Mouse (Mus musculus): Measurements from ENCODE around the gene Trex1. TPM values are rescaled to one million over a fixed set of nuclear protein-coding genes. Genes with fewer than 3 reads are reported as not detected.

The Trex1 gene
- polyA plus RNA-seq (2017; shearing (Covaris generic)): 102 TPM

DNA sequence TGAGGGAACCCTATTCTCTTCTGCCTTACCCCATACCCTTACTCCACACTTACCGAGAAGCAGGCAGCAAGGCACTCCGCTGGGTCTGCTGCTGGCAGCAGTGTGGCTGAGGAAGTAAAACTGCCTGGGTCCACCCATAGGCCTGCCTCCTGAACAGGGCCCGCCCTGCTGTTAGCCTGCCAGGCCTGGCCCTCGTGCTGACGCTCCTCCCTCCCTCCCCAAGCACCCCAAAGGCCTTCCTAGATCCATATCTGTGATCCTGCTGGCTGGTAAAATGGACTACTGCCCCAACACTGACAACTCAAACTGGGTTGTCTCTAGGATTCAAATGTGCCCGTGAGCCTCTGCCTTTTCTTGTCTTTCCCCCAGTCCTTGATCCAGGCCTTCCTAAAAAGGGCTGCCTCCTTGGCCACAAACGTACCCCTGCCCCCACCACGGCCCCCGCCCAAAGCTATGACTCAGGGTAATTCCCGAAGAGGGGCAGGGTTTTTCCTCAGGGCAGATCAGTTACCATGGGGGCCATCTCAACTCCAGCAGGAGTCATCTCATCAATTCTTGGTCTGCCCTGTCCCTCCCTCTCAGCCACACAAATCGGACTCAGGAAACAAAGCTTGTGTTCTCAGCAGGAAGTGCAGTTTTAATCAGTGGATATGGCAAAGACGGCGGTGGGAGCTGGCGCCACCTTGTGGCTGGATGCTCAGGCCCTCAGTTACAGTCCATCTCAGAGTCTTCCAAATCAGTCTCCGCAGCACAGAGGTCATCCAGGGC is at the start of gene Trex1:
Gene Trex1, minus strand, starts transcription at position 599 of the 768 bp plus-strand sequence.

DNA sequence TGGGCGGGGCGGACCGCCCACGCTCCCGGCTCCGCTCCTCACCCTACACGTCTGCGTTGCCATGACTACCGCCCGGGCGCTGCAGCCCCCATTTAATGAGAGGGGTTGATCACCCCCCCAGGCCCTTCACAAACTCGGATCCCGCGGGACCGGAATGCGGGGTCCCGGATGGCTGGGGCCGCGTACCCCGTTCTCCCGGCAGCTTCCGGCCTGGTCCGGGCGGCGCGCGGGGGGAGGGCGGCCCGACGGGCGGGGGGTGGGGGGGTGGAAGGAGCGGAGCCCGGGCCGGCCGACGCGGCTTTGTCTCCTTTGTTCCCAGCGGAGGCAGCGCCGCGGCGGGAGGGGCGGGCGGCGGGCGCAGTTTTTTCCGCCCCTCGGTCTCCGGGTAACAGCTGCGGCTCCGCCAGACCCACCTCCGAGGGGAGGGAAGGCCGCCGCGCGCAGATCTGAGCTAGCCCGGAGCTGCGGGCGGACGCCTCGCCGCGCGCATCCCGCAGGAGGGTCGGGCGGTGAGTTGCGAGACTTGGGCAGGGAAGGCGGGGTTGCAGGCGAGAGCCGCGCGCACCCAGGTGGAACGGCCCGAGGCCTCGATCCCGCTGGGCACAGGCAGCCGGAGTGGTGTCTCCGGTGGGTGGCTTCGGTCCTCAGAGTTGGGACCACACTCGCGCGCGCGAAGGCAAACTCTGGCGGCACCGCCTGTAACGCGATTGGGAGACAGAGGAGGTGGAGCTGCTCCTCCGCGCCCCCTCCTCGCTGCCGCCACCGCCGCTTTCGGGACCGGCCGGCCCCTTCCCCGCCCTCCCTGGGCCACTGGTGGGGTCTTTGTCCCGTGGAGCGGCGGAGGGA is 35.8 kb upstream of the Trex1 start, which contains the start of gene Plxnb1:
Gene Plxnb1, plus strand, starts transcription at position 253 of the 846 bp plus-strand sequence.

DNA sequence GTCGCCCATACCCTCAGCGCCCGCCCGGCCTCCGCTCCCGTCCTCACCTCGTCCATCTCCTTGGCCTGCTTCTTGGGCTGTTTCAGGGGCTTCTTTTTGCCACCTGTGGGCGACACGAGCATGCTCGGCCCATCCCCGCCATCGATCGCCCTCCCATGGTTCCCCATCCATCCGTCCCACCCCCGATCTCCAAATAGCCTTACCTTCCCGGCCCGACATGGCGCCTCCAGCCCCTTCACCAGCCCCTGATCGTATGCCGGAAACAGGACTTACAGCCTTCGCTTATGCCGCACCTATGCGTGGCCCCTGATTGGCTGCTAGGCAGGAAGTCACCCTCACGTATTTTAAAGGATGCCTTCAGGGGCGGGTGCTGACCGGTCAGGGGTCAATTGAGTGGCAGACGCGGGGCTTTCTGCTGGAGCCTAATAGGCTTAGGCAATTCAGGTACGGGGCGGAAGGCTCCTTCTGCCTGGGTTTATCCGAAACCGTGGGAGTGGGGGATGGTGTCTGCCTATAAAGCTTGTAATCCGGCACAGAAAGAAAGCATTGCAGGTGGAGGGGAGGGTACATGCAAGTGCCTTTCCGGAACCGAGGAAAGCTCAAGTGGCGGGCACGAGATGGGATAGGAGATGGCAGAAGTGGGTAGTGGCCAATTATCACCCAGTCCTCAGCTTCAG is 22.7 kb upstream of the Trex1 start, which contains the start of the genes Ccdc51 and Tma7:
Gene Ccdc51, plus strand, starts transcription at position 370 of the 677 bp plus-strand sequence.
Gene Tma7, minus strand, starts transcription at position 464 of the 677 bp plus-strand sequence.

DNA sequence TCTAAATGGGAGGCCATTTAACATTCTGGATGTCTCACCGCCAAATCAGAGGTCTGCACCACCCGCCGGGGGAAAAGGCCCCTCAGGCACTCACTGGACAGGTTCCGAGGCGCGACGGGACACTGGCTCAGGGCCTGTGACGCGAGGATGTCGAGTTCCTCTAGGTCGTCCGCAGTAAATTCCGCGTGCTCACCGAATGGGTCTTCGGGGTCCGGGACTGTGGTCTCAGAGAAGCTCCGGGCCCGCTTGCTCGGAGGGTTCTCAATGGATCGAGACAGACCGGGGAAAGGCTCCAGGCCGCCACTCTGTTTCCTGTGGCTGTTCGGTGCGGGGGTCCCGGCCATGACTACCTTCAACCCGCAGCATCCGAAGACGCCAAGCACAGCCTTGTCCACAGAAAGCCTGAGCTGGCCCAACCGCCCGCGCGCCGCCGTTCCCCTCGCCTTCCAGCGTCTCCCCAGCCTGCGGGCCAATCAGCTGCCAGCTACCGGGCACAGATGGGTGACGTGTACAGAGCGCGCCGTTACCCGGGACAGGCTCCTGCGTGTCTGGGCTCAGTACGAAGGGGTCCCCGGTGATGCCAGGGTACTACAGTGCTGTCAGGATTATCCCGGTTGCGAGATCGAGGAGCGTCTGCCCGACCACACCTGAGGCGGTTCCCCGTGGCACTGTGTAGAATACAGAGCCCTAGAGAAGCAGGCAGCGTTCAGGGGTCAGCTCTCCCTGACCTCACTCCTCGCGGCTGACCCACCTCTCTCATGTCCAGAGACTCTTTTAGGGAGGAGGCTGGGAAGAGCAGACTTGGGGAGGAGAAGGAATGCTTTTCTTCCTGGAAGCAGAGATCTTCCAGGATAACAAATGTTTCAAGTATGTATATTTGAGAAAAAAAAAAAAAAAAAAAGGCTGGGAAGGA is 14.4 kb upstream of the Trex1 start, which contains the start of gene Atrip:
Gene Atrip, minus strand, starts transcription at position 464 of the 913 bp plus-strand sequence.

DNA sequence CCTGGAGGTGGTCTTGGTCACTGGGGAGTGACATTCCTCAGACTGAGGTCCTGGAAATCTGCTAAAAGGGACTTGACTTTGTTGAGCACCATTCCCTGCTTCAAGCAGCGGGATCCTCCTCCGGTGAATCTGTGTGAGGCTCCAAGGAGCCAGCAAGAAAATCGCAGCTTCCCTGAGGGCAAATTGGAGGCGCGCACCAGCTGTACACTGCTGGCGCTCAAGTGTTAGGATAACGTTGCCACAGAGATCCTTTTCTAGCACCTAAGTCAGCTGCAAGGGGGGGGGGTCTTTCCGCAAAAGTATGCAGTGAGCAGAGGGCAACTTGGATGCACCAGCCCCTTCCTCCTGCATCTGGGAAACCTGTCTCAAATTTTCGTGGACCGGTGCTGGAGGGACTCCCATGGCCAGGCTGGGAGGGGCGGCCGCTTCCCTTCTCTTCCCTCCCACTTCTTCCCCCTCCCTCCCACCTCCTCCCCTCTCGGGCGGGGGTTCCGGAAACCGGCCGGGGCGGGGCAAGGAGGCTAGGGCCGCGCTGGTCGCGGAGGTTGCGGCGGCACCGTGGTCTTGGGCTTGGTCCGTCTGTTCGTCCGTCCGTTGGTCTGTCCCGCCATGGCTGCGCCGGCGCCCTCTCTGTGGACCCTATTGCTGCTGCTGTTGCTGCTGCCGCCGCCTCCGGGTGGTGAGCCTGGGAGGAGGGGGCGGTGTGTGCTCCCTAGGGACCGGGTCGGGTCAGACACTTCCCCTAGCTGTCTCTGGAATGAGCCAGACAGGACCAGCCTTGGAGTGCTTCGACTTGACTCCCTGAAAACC is 21.2 kb downstream of the Trex1 start, which contains the start of gene Shisa5:
Gene Shisa5, plus strand, starts transcription at position 480 of the 810 bp plus-strand sequence.

Other genes starting within 250 kb of the Trex1 start
- 0.45 TPM for gene Celsr3, start 233.4 kb downstream of the Trex1 start, polyA plus RNA-seq (2017; shearing (Covaris generic))
- 19.0 TPM for gene Slc26a6, start 206.5 kb downstream of the Trex1 start, polyA plus RNA-seq (2017; shearing (Covaris generic))
- gene Tmem89, start 145.1 kb downstream of the Trex1 start, polyA plus RNA-seq (2017; shearing (Covaris generic)): not detected
- gene Uqcrc1, start 123.1 kb downstream of the Trex1 start, polyA plus RNA-seq (2017; shearing (Covaris generic)): 384 TPM
- 0.61 TPM for gene Col7a1, start 106.1 kb downstream of the Trex1 start, polyA plus RNA-seq (2017; shearing (Covaris generic))
- gene Ucn2, start 73.7 kb downstream of the Trex1 start, polyA plus RNA-seq (2017; shearing (Covaris generic)): not detected
- gene Pfkfb4, start 68.0 kb downstream of the Trex1 start, polyA plus RNA-seq (2017; shearing (Covaris generic)): 8.2 TPM
- gene Shisa5, start 21.2 kb downstream of the Trex1 start, polyA plus RNA-seq (2017; shearing (Covaris generic)): 5,230 TPM
- gene Atrip, start 14.4 kb upstream of the Trex1 start, polyA plus RNA-seq (2017; shearing (Covaris generic)): 34.2 TPM
- 17.6 TPM for gene Ccdc51, start 22.8 kb upstream of the Trex1 start, polyA plus RNA-seq (2017; shearing (Covaris generic))
- gene Tma7, start 22.9 kb upstream of the Trex1 start, polyA plus RNA-seq (2017; shearing (Covaris generic)): 662 TPM
- gene Plxnb1, start 35.7 kb upstream of the Trex1 start, polyA plus RNA-seq (2017; shearing (Covaris generic)): 2.9 TPM
- not detected for gene Fbxw21, start 102.3 kb upstream of the Trex1 start, polyA plus RNA-seq (2017; shearing (Covaris generic))
- gene Fbxw13, start 136.2 kb upstream of the Trex1 start, polyA plus RNA-seq (2017; shearing (Covaris generic)): not detected
- not detected for gene Fbxw20, start 175.0 kb upstream of the Trex1 start, polyA plus RNA-seq (2017; shearing (Covaris generic))
- not detected for gene Fbxw14, start 227.9 kb upstream of the Trex1 start, polyA plus RNA-seq (2017; shearing (Covaris generic))